Mouse (Mus musculus): Measurements from ENCODE around the gene Nostrin. TPM values are rescaled to one million over a fixed set of nuclear protein-coding genes. Genes with fewer than 3 reads are reported as not detected.
A peak's percentile ranks its signal among the peaks of the same experiment; 100 is the strongest.

Nostrin gene
- 2.0 and 3.0 TPM in 2 replicates for polyA plus RNA-seq (2015; fragmentation: Nextera tagmentation; extraction: Ambion mirVana)

DNA sequence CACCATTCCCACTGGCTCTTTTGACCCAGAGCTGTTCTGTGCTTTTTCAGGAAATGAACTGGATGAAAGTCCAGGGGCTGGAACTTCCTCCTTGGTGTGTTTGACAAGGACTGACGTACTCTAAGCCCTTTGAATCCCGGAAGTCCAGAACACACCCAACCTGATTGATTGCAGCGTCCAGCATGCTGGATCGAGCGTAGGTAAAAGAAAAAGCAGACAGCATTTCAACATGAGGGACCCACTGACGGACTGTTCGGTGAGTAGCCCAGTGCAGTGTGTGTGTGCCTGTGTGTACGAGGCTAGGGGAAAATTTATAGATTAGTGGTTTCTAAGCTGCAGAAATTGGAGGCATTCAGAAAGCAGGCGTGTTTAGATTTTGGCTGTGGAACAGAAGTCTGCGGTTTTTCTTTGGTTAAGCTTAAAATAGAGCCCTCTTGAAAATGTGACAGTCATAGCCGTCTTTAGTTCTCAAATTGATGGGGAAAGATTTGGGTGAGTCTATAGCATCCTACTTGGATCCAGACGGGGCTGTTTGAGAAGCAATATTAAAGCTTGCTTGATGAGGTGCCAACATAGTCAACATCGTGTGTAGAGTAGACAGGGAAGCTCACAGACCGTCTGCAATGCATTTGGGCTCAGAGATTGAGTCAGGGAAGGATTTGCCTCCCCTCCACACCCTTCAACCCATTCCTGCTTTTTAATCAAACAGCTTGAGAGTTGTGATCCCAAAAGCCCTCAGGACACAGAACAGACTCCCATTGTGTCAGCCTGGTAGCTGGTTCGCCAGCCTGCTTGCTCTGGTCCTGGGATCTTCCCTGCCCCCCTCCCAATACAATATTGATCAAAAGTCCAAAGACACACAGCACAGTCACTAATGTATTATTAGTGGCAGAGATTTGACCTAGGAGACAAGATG, at the start of gene Nostrin:
TSS of gene Nostrin (plus strand) at position 140 of the 916 bp plus-strand sequence.
- no peak within 1 kb of the TSS; the same call in 1 of the 2 replicates for H3K4me2 ChIP-seq
- H3K9ac ChIP-seq (replicated peaks): no peak within 1 kb of the TSS
- no peaks in the 10 kb centered on the region for H3K4me1 ChIP-seq
- ATAC-seq (ENCODE audit: low FRiP score): no peak
- H3K36me3 ChIP-seq: no peaks in the 10 kb centered on the region
- no peaks in the 10 kb centered on the region for H3K27me3 ChIP-seq (replicated peaks)
- H3K9me3 ChIP-seq (replicated peaks): no peaks in the 10 kb centered on the region
- no peak within 1 kb of the TSS for H3K27ac ChIP-seq (replicated peaks)
- H3K4me3 ChIP-seq (replicated peaks): no peak within 1 kb of the TSS
- 72% methylated on average over 15 of the region's 15 CpGs for WGBS

GRCm38 (mm10) chr2:69086505-69087260, 48.9 kb upstream of the Nostrin start:
- Histone ChIP-seq H3K27ac (replicated peaks) (peak overlapping the region; percentile 28; the same call in 1 of the 2 replicates), H3K9me3 (replicated peaks) (no peaks in the 10 kb centered on the region), H3K4me3 (replicated peaks) (no peak overlapping the region), H3K9ac (replicated peaks) (no peak overlapping the region), H3K36me3 (no peaks in the 10 kb centered on the region), H3K27me3 (replicated peaks) (no peaks in the 10 kb centered on the region), H3K4me1 (peaks cover 21% of the 10 kb centered on the region; the same call in 1 of the 2 replicates), H3K4me2 (no peak overlapping the region)
- ATAC-seq (ENCODE audit: low FRiP score): peak; percentile 60; the same call in 1 of the 2 replicates
- 32% methylated on average over 8 of the region's 8 CpGs for WGBS

GRCm38 (mm10) chr2:69095836-69096235, 39.8 kb upstream of the Nostrin start:
- Histone ChIP-seq H3K9ac (replicated peaks) (no peak overlapping the region), H3K9me3 (replicated peaks) (no peaks in the 10 kb centered on the region), H3K4me2 (no peak overlapping the region), H3K4me3 (replicated peaks) (no peak overlapping the region), H3K27me3 (replicated peaks) (no peaks in the 10 kb centered on the region), H3K36me3 (no peaks in the 10 kb centered on the region), H3K4me1 (no peaks in the 10 kb centered on the region), H3K27ac (replicated peaks) (no peak overlapping the region)
- ATAC-seq (ENCODE audit: low FRiP score): no peak

DNA sequence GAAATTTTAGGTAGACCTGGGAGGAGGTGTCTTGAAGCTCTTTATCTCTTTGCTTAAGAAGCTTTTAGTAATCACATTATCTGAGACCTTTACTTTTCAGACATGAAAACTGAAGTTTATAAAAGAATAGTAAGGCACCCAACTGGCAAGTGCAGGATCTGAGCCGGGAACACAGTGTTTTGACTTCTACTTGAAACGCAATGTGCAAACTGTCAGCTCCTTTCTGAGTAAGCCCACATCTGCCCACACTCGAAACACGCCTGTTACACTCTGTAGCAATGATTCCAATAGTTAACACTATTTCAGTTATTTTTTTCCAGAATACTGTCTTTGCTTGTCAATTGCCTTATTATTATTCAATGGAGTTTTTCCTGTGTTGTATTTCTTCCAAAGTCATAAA, 38.8 kb upstream of the Nostrin start:
- H3K27ac ChIP-seq (replicated peaks): no peak overlapping the region
- no peaks in the 10 kb centered on the region for H3K4me1 ChIP-seq
- H3K9ac ChIP-seq (replicated peaks): no peak overlapping the region
- WGBS: 89% methylated on average over 4 of the region's 4 CpGs
- H3K36me3 ChIP-seq: no peaks in the 10 kb centered on the region
- H3K4me3 ChIP-seq (replicated peaks): no peak overlapping the region
- no peak for ATAC-seq (ENCODE audit: low FRiP score)
- no peaks in the 10 kb centered on the region for H3K27me3 ChIP-seq (replicated peaks)
- no peaks in the 10 kb centered on the region for H3K9me3 ChIP-seq (replicated peaks)
- no peak overlapping the region for H3K4me2 ChIP-seq

DNA sequence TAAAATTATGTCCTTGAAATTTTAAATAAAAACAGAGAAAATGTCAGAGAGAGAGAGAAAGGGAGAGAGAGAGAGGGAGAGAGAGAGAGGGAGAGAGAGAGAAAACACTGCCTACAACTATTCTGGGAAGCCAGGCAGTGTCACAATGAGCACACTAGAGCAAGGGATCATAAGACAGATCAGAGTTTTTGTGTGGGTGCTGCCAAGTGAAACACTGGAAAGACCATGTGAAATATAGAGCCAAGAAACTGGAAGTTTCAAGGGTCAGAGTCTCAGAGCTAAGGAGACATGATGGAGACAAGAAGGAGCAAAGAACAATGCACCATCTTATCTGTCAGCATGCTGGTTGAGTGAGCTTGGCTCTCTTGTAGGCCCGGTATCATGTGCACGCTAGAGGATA, 38.1 kb upstream of the Nostrin start:
- Histone ChIP-seq H3K27ac (replicated peaks) (no peak overlapping the region), H3K4me1 (no peaks in the 10 kb centered on the region), H3K27me3 (replicated peaks) (no peaks in the 10 kb centered on the region), H3K9me3 (replicated peaks) (no peaks in the 10 kb centered on the region), H3K4me2 (no peak overlapping the region), H3K4me3 (replicated peaks) (no peak overlapping the region), H3K9ac (replicated peaks) (no peak overlapping the region), H3K36me3 (no peaks in the 10 kb centered on the region)
- ATAC-seq (ENCODE audit: low FRiP score): no peak
- WGBS: 90% methylated on average over 2 of the region's 2 CpGs

GRCm38 (mm10) chr2:69098701-69099100, 36.9 kb upstream of the Nostrin start:
- Histone ChIP-seq H3K4me1 (no peaks in the 10 kb centered on the region), H3K9me3 (replicated peaks) (no peaks in the 10 kb centered on the region), H3K36me3 (no peaks in the 10 kb centered on the region), H3K9ac (replicated peaks) (no peak overlapping the region), H3K27me3 (replicated peaks) (no peaks in the 10 kb centered on the region), H3K4me3 (replicated peaks) (no peak overlapping the region), H3K4me2 (no peak overlapping the region), H3K27ac (replicated peaks) (no peak overlapping the region)
- ATAC-seq (ENCODE audit: low FRiP score): no peak
- WGBS: 91% methylated on average over 3 of the region's 3 CpGs

DNA sequence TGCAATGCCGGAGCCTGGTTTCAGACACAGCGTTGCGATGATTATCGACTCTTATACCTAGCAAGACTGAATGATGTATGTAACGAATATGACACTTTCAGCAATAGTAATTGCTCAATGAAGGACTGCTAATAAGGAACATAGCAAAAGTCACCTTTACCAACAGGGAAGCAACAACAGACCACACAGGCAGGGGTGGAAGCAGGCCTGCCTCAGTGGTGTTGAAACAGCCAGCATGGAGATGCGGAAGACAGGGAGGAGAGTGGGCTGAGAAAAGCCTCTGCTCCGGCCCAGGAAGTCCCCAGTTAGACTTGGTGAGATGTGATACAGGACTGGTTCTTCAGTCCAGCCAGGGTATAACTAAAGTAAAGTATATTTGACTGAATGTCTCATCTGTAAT, 36.5 kb upstream of the Nostrin start:
- no peaks in the 10 kb centered on the region for H3K27me3 ChIP-seq (replicated peaks)
- H3K36me3 ChIP-seq: no peaks in the 10 kb centered on the region
- H3K4me3 ChIP-seq (replicated peaks): no peak overlapping the region
- H3K27ac ChIP-seq (replicated peaks): no peak overlapping the region
- no peak overlapping the region for H3K9ac ChIP-seq (replicated peaks)
- no peaks in the 10 kb centered on the region for H3K4me1 ChIP-seq
- no peaks in the 10 kb centered on the region for H3K9me3 ChIP-seq (replicated peaks)
- H3K4me2 ChIP-seq: no peak overlapping the region
- WGBS: 95% methylated on average over 7 of the region's 7 CpGs
- no peak for ATAC-seq (ENCODE audit: low FRiP score)

- Histone ChIP-seq H3K4me1 (no peaks in the 10 kb centered on the region), H3K9ac (replicated peaks) (no peak overlapping the region), H3K36me3 (no peaks in the 10 kb centered on the region), H3K4me3 (replicated peaks) (no peak overlapping the region), H3K27me3 (replicated peaks) (no peaks in the 10 kb centered on the region), H3K27ac (replicated peaks) (no peak overlapping the region), H3K9me3 (replicated peaks) (no peaks in the 10 kb centered on the region), H3K4me2 (no peak overlapping the region)
- no peak for ATAC-seq (ENCODE audit: low FRiP score)
- 20% methylated on average over 3 of the region's 3 CpGs for WGBS
Measured at GRCm38 (mm10) chr2:69100706-69101105, 34.9 kb upstream of the Nostrin start.

- ATAC-seq (ENCODE audit: low FRiP score): no peak
- Histone ChIP-seq H3K4me2 (no peak overlapping the region), H3K4me1 (no peaks in the 10 kb centered on the region), H3K27me3 (replicated peaks) (no peaks in the 10 kb centered on the region), H3K9ac (replicated peaks) (no peak overlapping the region), H3K36me3 (no peaks in the 10 kb centered on the region), H3K4me3 (replicated peaks) (no peak overlapping the region), H3K27ac (replicated peaks) (no peak overlapping the region), H3K9me3 (replicated peaks) (no peaks in the 10 kb centered on the region)
- WGBS: 73% methylated on average over 3 of the region's 3 CpGs
Measured at GRCm38 (mm10) chr2:69103526-69103925, 32.1 kb upstream of the Nostrin start.

DNA sequence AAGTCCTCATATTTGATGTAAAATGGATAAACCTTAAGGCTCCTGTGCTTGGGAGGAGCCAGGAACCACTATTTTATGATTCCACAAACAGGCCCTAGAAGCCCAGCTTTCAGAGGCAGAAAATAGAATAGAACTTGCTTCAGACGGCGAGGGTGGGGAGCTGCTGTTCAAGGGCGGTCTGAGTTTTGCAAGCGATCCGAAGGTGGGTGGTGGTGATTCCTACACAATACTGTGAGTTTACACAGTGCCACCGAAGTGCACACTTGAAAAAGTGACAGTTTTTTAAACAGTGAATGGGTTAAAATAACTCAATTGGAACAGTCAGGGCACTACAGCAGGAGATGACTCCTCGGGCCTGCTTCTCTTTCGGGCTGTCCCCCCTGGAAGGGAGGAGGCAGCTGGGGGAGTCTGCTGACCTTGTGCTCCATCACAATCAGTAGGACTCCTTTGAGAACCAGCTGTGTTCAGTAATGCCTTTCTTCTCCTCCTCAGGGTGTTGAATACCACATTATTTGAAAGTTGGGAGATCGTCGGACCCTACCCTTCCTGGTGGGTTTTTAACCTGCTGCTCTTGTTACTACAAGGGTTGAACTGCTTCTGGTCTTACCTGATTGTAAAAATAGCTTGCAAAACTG, 31.0 kb upstream of the Nostrin start:
- 55% methylated on average over 10 of the region's 10 CpGs for WGBS
- Histone ChIP-seq H3K4me1 (peaks cover 7% of the 10 kb centered on the region; the same call in 1 of the 2 replicates), H3K27me3 (replicated peaks) (no peaks in the 10 kb centered on the region), H3K36me3 (no peaks in the 10 kb centered on the region), H3K27ac (replicated peaks) (no peak overlapping the region), H3K4me2 (no peak overlapping the region), H3K9ac (replicated peaks) (no peak overlapping the region), H3K4me3 (replicated peaks) (no peak overlapping the region), H3K9me3 (replicated peaks) (no peaks in the 10 kb centered on the region)
- no peak for ATAC-seq (ENCODE audit: low FRiP score)

GRCm38 (mm10) chr2:69109246-69109645, 26.4 kb upstream of the Nostrin start:
- H3K9ac ChIP-seq (replicated peaks): no peak overlapping the region
- WGBS: 77% methylated on average over 5 of the region's 5 CpGs
- no peaks in the 10 kb centered on the region for H3K36me3 ChIP-seq
- H3K4me1 ChIP-seq: peaks cover 13% of the 10 kb centered on the region; the same call in 1 of the 2 replicates
- ATAC-seq (ENCODE audit: low FRiP score): no peak
- no peaks in the 10 kb centered on the region for H3K27me3 ChIP-seq (replicated peaks)
- H3K27ac ChIP-seq (replicated peaks): no peak overlapping the region
- H3K9me3 ChIP-seq (replicated peaks): no peaks in the 10 kb centered on the region
- H3K4me2 ChIP-seq: no peak overlapping the region
- no peak overlapping the region for H3K4me3 ChIP-seq (replicated peaks)

Data from neural tube, embryonic 15.5 days (tissue).